23 mouse cellular contexts compared by ENCODE assay signal in genomic region chr1:132345514-132345913, GRCm38 (mm10). TPM values are rescaled to one million over a fixed set of nuclear protein-coding genes. Genes with fewer than 3 reads are reported as not detected.
DNase-seq lines count a peak whose midpoint lies in the region; ATAC-seq and TF ChIP-seq lines count a peak whose summit lies in the region.
"Had no signal": no experiment of that assay in that cellular context is flagged by ENCODE, and none has a peak within 500 bp of the region (broad histone marks: within the 10 kb centered on the region; RNA-seq: fewer than 3 reads in every experiment).

No protein-coding gene starts in this region.

- no peak overlapping the region; the same call in 1 of the 2 replicates for H3K4me3 ChIP-seq in gastrocnemius, adult 2 months
- no peak overlapping the region for H3K4me3 ChIP-seq in heart, embryonic 13.5 days
- no peak overlapping the region for H3K4me3 ChIP-seq in heart, embryonic 11.5 days (ENCODE audit: low read depth, low read length)
- H3K4me3 ChIP-seq in liver, embryonic 13.5 days (replicated peaks): no peak overlapping the region
- H3K4me3 ChIP-seq in myocyte: peak overlapping the region; percentile 2
- H3K4me3 ChIP-seq: forebrain, embryonic 10.5 days; left cerebral cortex, adult 2 months; midbrain, embryonic 12.5 days; neural tube, embryonic 13.5 days had no signal

- no peaks in the 10 kb centered on the region for H3K79me2 ChIP-seq in myocyte (ENCODE audit: control insufficient read depth, insufficient read depth)

- no peak overlapping the region for H3K9ac ChIP-seq in heart, embryonic 13.5 days
- H3K9ac ChIP-seq in heart, embryonic 11.5 days (ENCODE audit: low read depth, low read length): no peak overlapping the region
- no peak overlapping the region for H3K9ac ChIP-seq in liver, embryonic 13.5 days
- H3K9ac ChIP-seq: forebrain, postnatal 0 days; liver, postnatal 0 days; midbrain, embryonic 12.5 days; neural tube, embryonic 13.5 days had no signal

- no peak for TF ChIP-seq CTCF in gastrocnemius, adult 2 months (IDR thresholded peaks at IDR 0.05)

- no peak overlapping the region for H3K4me2 ChIP-seq in heart, embryonic 13.5 days
- no peak overlapping the region for H3K4me2 ChIP-seq in heart, embryonic 11.5 days
- H3K4me2 ChIP-seq in liver, embryonic 13.5 days: no peak overlapping the region
- H3K4me2 ChIP-seq in myocyte (ENCODE audit: low read depth): peak overlapping the region; percentile 90
- H3K4me2 ChIP-seq: midbrain, embryonic 12.5 days; neural tube, embryonic 13.5 days had no signal

- intact Hi-C loops in gastrocnemius, adult 2 months (cut with DNase I): no loop called here
- intact Hi-C loops in gastrocnemius, postnatal 36 days (cut with DNase I): no loop called here

- H3K27me3 ChIP-seq in heart, embryonic 13.5 days (replicated peaks): no peaks in the 10 kb centered on the region
- H3K27me3 ChIP-seq in heart, embryonic 11.5 days (ENCODE audit: control insufficient read depth, insufficient read depth, low read length): no peaks in the 10 kb centered on the region
- 0 out of 2 replicates have a peak, but pooled peaks cover 6% of the 10 kb centered on the region for H3K27me3 ChIP-seq in liver, embryonic 13.5 days
- no peaks in the 10 kb centered on the region for H3K27me3 ChIP-seq in myocyte (ENCODE audit: control insufficient read depth, insufficient read depth, insufficient read length)
- H3K27me3 ChIP-seq: midbrain, embryonic 12.5 days; neural tube, embryonic 13.5 days had no signal

- 64% methylated on average over 4 of the region's 4 CpGs for WGBS in heart, embryonic 13.5 days
- WGBS in heart, embryonic 11.5 days (ENCODE audit: insufficient replicate concordance): 79% methylated on average over 4 of the region's 4 CpGs
- 65% methylated on average over 4 of the region's 4 CpGs for WGBS in liver, embryonic 13.5 days (ENCODE audit: insufficient replicate concordance)

- H3ac ChIP-seq in myocyte (ENCODE audit: control insufficient read depth, insufficient read length): no peak overlapping the region

- ATAC-seq in heart, embryonic 13.5 days (ENCODE audit: extremely low read depth, insufficient number of reproducible peaks, low FRiP score, low TSS enrichment): no peak
- ATAC-seq in heart, embryonic 11.5 days (replicated peaks; ENCODE audit: insufficient number of reproducible peaks, low FRiP score, low TSS enrichment): no peak
- no peak for ATAC-seq in liver, embryonic 13.5 days (ENCODE audit: low read depth)
- ATAC-seq: CD4-positive, CD25-positive, alpha-beta regulatory T cell, adult 4 months; forebrain, postnatal 0 days; hindbrain, postnatal 0 days had no signal

- no peak for DNase-seq in gastrocnemius, adult 2 months
- no peak for DNase-seq in gastrocnemius, postnatal 36 days
- no peak for DNase-seq in liver, embryonic 13.5 days
- DNase-seq in liver (no peak), MN1 (ENCODE audit: low spot score) (no peak)
- DNase-seq: cerebellum, adult 9-10 months; forebrain, postnatal 0 days; layer of hippocampus, adult 9-11 months; liver, postnatal 0 days; thymus, adult 18-20 months; thymus, postnatal 36 days had no signal

- H3K27ac ChIP-seq in gastrocnemius, adult 2 months: peak overlapping the region; percentile 74
- H3K27ac ChIP-seq in heart, embryonic 13.5 days (replicated peaks): peak overlapping the region; percentile 5; the same call in 1 of the 2 replicates
- H3K27ac ChIP-seq in heart, embryonic 11.5 days (ENCODE audit: low read depth, low read length): no peak overlapping the region
- 0 out of 2 replicates have a peak overlapping the region, but pooled peaks have one; percentile 55 for H3K27ac ChIP-seq in liver, embryonic 13.5 days
- H3K27ac ChIP-seq: hindbrain, postnatal 0 days; left cerebral cortex, adult 2 months; midbrain, embryonic 12.5 days; neural tube, embryonic 13.5 days had no signal

- H3K9me3 ChIP-seq in heart, embryonic 13.5 days: no peaks in the 10 kb centered on the region
- H3K9me3 ChIP-seq in heart, embryonic 11.5 days (replicated peaks; ENCODE audit: control insufficient read depth, low read length): no peaks in the 10 kb centered on the region
- H3K9me3 ChIP-seq in liver, embryonic 13.5 days (replicated peaks): no peaks in the 10 kb centered on the region
- H3K9me3 ChIP-seq: forebrain, embryonic 10.5 days; midbrain, embryonic 12.5 days; neural tube, embryonic 13.5 days had no signal

- TF ChIP-seq POLR2A in myocyte (IDR thresholded peaks at IDR 0.05; ENCODE audit: insufficient read length, low read depth): no peak

- no peaks in the 10 kb centered on the region for H3K36me3 ChIP-seq in heart, embryonic 13.5 days
- no peaks in the 10 kb centered on the region for H3K36me3 ChIP-seq in heart, embryonic 11.5 days (ENCODE audit: control insufficient read depth, insufficient read depth, low read length)
- no peaks in the 10 kb centered on the region for H3K36me3 ChIP-seq in liver, embryonic 13.5 days
- no peaks in the 10 kb centered on the region for H3K36me3 ChIP-seq in myocyte (ENCODE audit: control insufficient read depth, insufficient read depth)
- H3K36me3 ChIP-seq: forebrain, embryonic 10.5 days; midbrain, embryonic 12.5 days; neural tube, embryonic 13.5 days had no signal

- H3K4me1 ChIP-seq in heart, embryonic 13.5 days: peaks cover 28% of the 10 kb centered on the region
- H3K4me1 ChIP-seq in heart, embryonic 11.5 days (ENCODE audit: control insufficient read depth, insufficient read depth, low read length): peaks cover 14% of the 10 kb centered on the region
- peaks cover 23% of the 10 kb centered on the region for H3K4me1 ChIP-seq in liver, embryonic 13.5 days (replicated peaks)
- H3K4me1 ChIP-seq: midbrain, embryonic 12.5 days; neural tube, embryonic 13.5 days had no signal

TF ChIP-seq in myocyte, 11 proteins besides CTCF, POLR2A, EP300 and RAD21:
- no peak for TF ChIP-seq MYOD1 (IDR thresholded peaks at IDR 0.05; ENCODE audit: control insufficient read depth in 1 of 3, insufficient read length in 2 of 3, low read depth in 2 of 3)
- no peak for TF ChIP-seq E2F4 (IDR thresholded peaks at IDR 0.05; ENCODE audit: insufficient read depth)
- no peak for TF ChIP-seq MYOG (IDR thresholded peaks at IDR 0.05; ENCODE audit: control insufficient read depth in 1 of 3, insufficient read depth in 1 of 3, insufficient read length in 2 of 3, low read depth in 2 of 3)
- TF ChIP-seq USF1 (IDR thresholded peaks at IDR 0.05; ENCODE audit: low read depth): no peak
- TF ChIP-seq POLR2AphosphoS2 (IDR thresholded peaks at IDR 0.05; ENCODE audit: insufficient read length, low read depth): no peak
- no peak for TF ChIP-seq MAX (IDR thresholded peaks at IDR 0.05; ENCODE audit: low read depth)
- no peak for TF ChIP-seq SRF (IDR thresholded peaks at IDR 0.05; ENCODE audit: control insufficient read depth, insufficient read length, low read depth)
- TF ChIP-seq TCF12 (IDR thresholded peaks at IDR 0.05; ENCODE audit: insufficient read depth, poor library complexity, severe bottlenecking): no peak
- no peak for TF ChIP-seq REST (IDR thresholded peaks at IDR 0.05; ENCODE audit: insufficient read depth, insufficient read length)
- TF ChIP-seq TCF3 (IDR thresholded peaks at IDR 0.05; ENCODE audit: insufficient read length, low read depth): no peak
- TF ChIP-seq CEBPB (IDR thresholded peaks at IDR 0.05; ENCODE audit: insufficient read depth, poor library complexity, severe bottlenecking): no peak

RNA-seq across cellular contexts. Expression of gene Nuak2, which starts 29.6 kb away (rescaled TPM):
- under 1 TPM; 0.38 to 0.98 TPM for total RNA-seq in gastrocnemius, adult 2 months (2021)
- total RNA-seq in gastrocnemius, postnatal 36 days (2021): under 1 TPM; 0.59 to 0.99 TPM
- polyA plus RNA-seq in heart, embryonic 13.5 days (2015; fragmentation: Nextera tagmentation; extraction: Ambion mirVana): 2.0 and 2.2 TPM in 2 replicates
- 2.6 and 3.6 TPM in 2 replicates for polyA plus RNA-seq in heart, embryonic 11.5 days (2014; fragmentation: Nextera tagmentation; extraction: Ambion mirVana)
- polyA plus RNA-seq in liver, embryonic 13.5 days (2015; fragmentation: Nextera tagmentation; extraction: Ambion mirVana): 1.6 and 1.8 TPM in 2 replicates
- 6.0 TPM for polyA plus RNA-seq in myocyte (2012; fragmentation: generic; extraction: Trizol)

RNA-seq across cellular contexts. Expression of gene Tmcc2, which starts 45.6 kb away (rescaled TPM):
- total RNA-seq in gastrocnemius, adult 2 months (2021): 10 to 100 TPM; 29.4 to 40.8 TPM
- 10 to 100 TPM; 29.6 to 34.5 TPM for total RNA-seq in gastrocnemius, postnatal 36 days (2021)
- polyA plus RNA-seq in heart, embryonic 13.5 days (2015; fragmentation: Nextera tagmentation; extraction: Ambion mirVana): 31.5 and 35.8 TPM in 2 replicates
- polyA plus RNA-seq in heart, embryonic 11.5 days (2014; fragmentation: Nextera tagmentation; extraction: Ambion mirVana): 10.4 and 14.6 TPM in 2 replicates
- 456 and 511 TPM in 2 replicates for polyA plus RNA-seq in liver, embryonic 13.5 days (2015; fragmentation: Nextera tagmentation; extraction: Ambion mirVana)
- 35.2 TPM for polyA plus RNA-seq in myocyte (2012; fragmentation: generic; extraction: Trizol)

RNA-seq across cellular contexts. Expression of gene Klhdc8a, which starts 47.1 kb away (rescaled TPM):
- under 1 TPM; 0.13 to 0.31 TPM for total RNA-seq in gastrocnemius, adult 2 months (2021)
- under 1 TPM; 0.07 to 0.10 TPM for total RNA-seq in gastrocnemius, postnatal 36 days (2021)
- polyA plus RNA-seq in heart, embryonic 13.5 days (2015; fragmentation: Nextera tagmentation; extraction: Ambion mirVana): 0.34 and 0.63 TPM in 2 replicates
- polyA plus RNA-seq in heart, embryonic 11.5 days (2014; fragmentation: Nextera tagmentation; extraction: Ambion mirVana): 0.45 and 0.56 TPM in 2 replicates
- polyA plus RNA-seq in liver, embryonic 13.5 days (2015; fragmentation: Nextera tagmentation; extraction: Ambion mirVana): 0.03 and 0.06 TPM in 2 replicates
- 12.4 TPM for polyA plus RNA-seq in myocyte (2012; fragmentation: generic; extraction: Trizol)
- total RNA-seq: hematopoietic stem cell, adult 5-6 weeks; megakaryocyte progenitor cell, adult 5-6 weeks had no signal
- polyA plus RNA-seq: stomach, embryonic 14.5 days had no signal

Comparison
In these comparisons a context has a peak if more than half of its experiments do, and no peak if none do; other contexts are left out.
1. RNA of gene Tmcc2, which starts 45.6 kb away (polyA plus RNA-seq): 456 to 511 TPM in liver, embryonic 13.5 days; 31.5 to 35.8 TPM in heart, embryonic 13.5 days, 35.2 TPM in myocyte (single experiment) and 10.4 to 14.6 TPM in heart, embryonic 11.5 days; every median in the first group is over 10 times any median in the second.